In genomic region chr4:114784735-114785134, GRCm38 (mm10) we compare ENCODE assay signal across 22 mouse cellular contexts. TPM values are rescaled to one million over a fixed set of nuclear protein-coding genes. Genes with fewer than 3 reads are reported as not detected.
A peak's percentile ranks its signal among the peaks of the same experiment; 100 is the strongest.
DNase-seq lines count a peak whose midpoint lies in the region; ATAC-seq and TF ChIP-seq lines count a peak whose summit lies in the region.
"Had no signal": no experiment of that assay in that cellular context is flagged by ENCODE, and none has a peak within 500 bp of the region (broad histone marks: within the 10 kb centered on the region; RNA-seq: fewer than 3 reads in every experiment).

No protein-coding gene starts in this region.

- H3K27ac ChIP-seq in forebrain, postnatal 0 days (ENCODE audit: low read depth, low read length): no peak overlapping the region
- H3K27ac ChIP-seq in forebrain, embryonic 14.5 days (ENCODE audit: low read depth, low read length): no peak overlapping the region
- no peak overlapping the region for H3K27ac ChIP-seq in lung, postnatal 0 days (ENCODE audit: low read length)
- H3K27ac ChIP-seq: hindbrain, postnatal 0 days; limb, embryonic 13.5 days; neural tube, embryonic 15.5 days had no signal

- ATAC-seq in forebrain, postnatal 0 days: peak; percentile 14; the same call in 1 of the 2 replicates
- no peak for ATAC-seq in forebrain, embryonic 14.5 days
- ATAC-seq in lung, postnatal 0 days: no peak
- ATAC-seq: hindbrain, postnatal 0 days had no signal

- no peaks in the 10 kb centered on the region for H3K36me3 ChIP-seq in forebrain, postnatal 0 days (ENCODE audit: insufficient read depth)
- no peaks in the 10 kb centered on the region for H3K36me3 ChIP-seq in forebrain, embryonic 14.5 days (ENCODE audit: control insufficient read depth, insufficient read depth, low read length)
- H3K36me3 ChIP-seq in lung, postnatal 0 days (ENCODE audit: insufficient read depth, low read length): no peaks in the 10 kb centered on the region
- H3K36me3 ChIP-seq: limb, embryonic 13.5 days; neural tube, embryonic 15.5 days had no signal

- no peak overlapping the region for H3K4me3 ChIP-seq in forebrain, postnatal 0 days (ENCODE audit: low read depth, low read length)
- H3K4me3 ChIP-seq in forebrain, embryonic 14.5 days (ENCODE audit: low read depth, low read length): no peak overlapping the region
- H3K4me3 ChIP-seq in lung, postnatal 0 days (ENCODE audit: low read depth, low read length): no peak overlapping the region
- H3K4me3 ChIP-seq: erythroblast, embryonic 14.5 days; limb, embryonic 13.5 days; neural tube, embryonic 15.5 days had no signal

- no peaks in the 10 kb centered on the region for H3K27me3 ChIP-seq in forebrain, postnatal 0 days (ENCODE audit: insufficient read depth, low read length)
- 0 out of 2 replicates have a peak, but pooled peaks cover 10% of the 10 kb centered on the region for H3K27me3 ChIP-seq in forebrain, embryonic 14.5 days (replicated peaks; ENCODE audit: control insufficient read depth, insufficient read depth, low read length)
- H3K27me3 ChIP-seq in lung, postnatal 0 days (replicated peaks; ENCODE audit: insufficient read depth, low read length): no peaks in the 10 kb centered on the region
- H3K27me3 ChIP-seq: neural tube, embryonic 15.5 days had no signal

- 91% methylated on average over 2 of the region's 2 CpGs for WGBS in forebrain, postnatal 0 days
- 88% methylated on average over 2 of the region's 2 CpGs for WGBS in forebrain, embryonic 14.5 days
- WGBS in lung, postnatal 0 days: 80% methylated on average over 2 of the region's 2 CpGs

- no peak overlapping the region for H3K9ac ChIP-seq in forebrain, postnatal 0 days
- no peak overlapping the region for H3K9ac ChIP-seq in forebrain, embryonic 14.5 days (ENCODE audit: low read length)
- no peak overlapping the region for H3K9ac ChIP-seq in lung, postnatal 0 days (replicated peaks; ENCODE audit: low read depth)
- H3K9ac ChIP-seq: limb, embryonic 13.5 days; neural tube, embryonic 15.5 days had no signal

- no peak for TF ChIP-seq CTCF in forebrain, postnatal 0 days (IDR thresholded peaks at IDR 0.05; ENCODE audit: low read depth)
- TF ChIP-seq CTCF in lung, postnatal 0 days (IDR thresholded peaks at IDR 0.05): 0 out of 2 replicates have a peak, but pooled peaks have one; percentile 13

- H3K4me1 ChIP-seq in forebrain, postnatal 0 days (ENCODE audit: insufficient read depth): no peaks in the 10 kb centered on the region
- H3K4me1 ChIP-seq in forebrain, embryonic 14.5 days (ENCODE audit: control insufficient read depth, insufficient read depth, low read length): no peaks in the 10 kb centered on the region
- peaks cover 3% of the 10 kb centered on the region; the same call in 1 of the 2 replicates for H3K4me1 ChIP-seq in lung, postnatal 0 days (ENCODE audit: insufficient read depth, low read depth, low read length)

- no peak overlapping the region for H3K4me2 ChIP-seq in forebrain, postnatal 0 days (ENCODE audit: low read depth)
- no peak overlapping the region for H3K4me2 ChIP-seq in forebrain, embryonic 14.5 days (ENCODE audit: low read length)
- no peak overlapping the region for H3K4me2 ChIP-seq in lung, postnatal 0 days (replicated peaks; ENCODE audit: low read depth, low read length)
- H3K4me2 ChIP-seq: limb, embryonic 13.5 days; neural tube, embryonic 15.5 days had no signal

- TF ChIP-seq EP300 in lung, postnatal 0 days (IDR thresholded peaks at IDR 0.05): no peak

- H3K9me3 ChIP-seq in forebrain, postnatal 0 days (ENCODE audit: low read length): no peaks in the 10 kb centered on the region
- no peaks in the 10 kb centered on the region for H3K9me3 ChIP-seq in forebrain, embryonic 14.5 days (replicated peaks; ENCODE audit: control insufficient read depth, low read length)
- no peaks in the 10 kb centered on the region for H3K9me3 ChIP-seq in lung, postnatal 0 days (ENCODE audit: low read length)
- H3K9me3 ChIP-seq: limb, embryonic 13.5 days; neural tube, embryonic 15.5 days had no signal

- no peak for DNase-seq in forebrain, postnatal 0 days
- DNase-seq in forebrain, embryonic 14.5 days (ENCODE audit: low spot score): no peak
- DNase-seq in lung, postnatal 0 days (ENCODE audit: low spot score): no peak
- DNase-seq in lung, postnatal 14 days: no peak
- peak; percentile 56 for DNase-seq in ZHBTc4 (ENCODE audit: low read depth, low spot score)
- DNase-seq in kidney, postnatal 36 days: peak; percentile 16 to 24
- DNase-seq in right cerebral cortex, postnatal 14 days: no peak
- DNase-seq in testis, postnatal 10 days (ENCODE audit: low spot score): no peak
- DNase-seq: adrenal gland, adult 2 months; cerebellum, adult 8-10 months; gastrocnemius, postnatal 14 days; lung, adult 18-20 months; thymus, adult 2 months had no signal

RNA-seq across cellular contexts. Expression of gene Gm12830, which starts 36.8 kb away (rescaled TPM):
- total RNA-seq in forebrain, postnatal 0 days (2014; rRNA removed): not detected in 2 replicates
- polyA plus RNA-seq in forebrain, postnatal 0 days (2015; fragmentation: Nextera tagmentation; extraction: Ambion mirVana): not detected in 2 replicates
- not detected in 2 replicates for polyA plus RNA-seq in forebrain, embryonic 14.5 days (2014; fragmentation: Nextera tagmentation; extraction: Ambion mirVana)
- not detected in 2 replicates for polyA plus RNA-seq in lung, postnatal 0 days (2015; fragmentation: Nextera tagmentation; extraction: Ambion mirVana)
- total RNA-seq: adrenal gland, adult 2 months; gastrocnemius, postnatal 14 days; heart, postnatal 10 days; hindbrain, postnatal 0 days; left cerebral cortex, adult 18-20 months; megakaryocyte progenitor cell, adult 5-6 weeks; monocyte, adult 5-6 weeks had no signal
- polyA plus RNA-seq: adrenal gland, adult 2 months; erythroblast, embryonic 14.5 days; frontal cortex, adult 2 months; hindbrain, postnatal 0 days; limb, embryonic 13.5 days; neural tube, embryonic 15.5 days; thymus, adult 2 months had no signal

Comparison
In these comparisons a context has a peak if more than half of its experiments do, and no peak if none do; other contexts are left out.
1. DNase-seq: peak in ZHBTc4 (single experiment) and kidney, postnatal 36 days (2 of 2); none in forebrain, postnatal 0 days (single experiment), forebrain, embryonic 14.5 days (single experiment), lung, postnatal 0 days (single experiment), lung, postnatal 14 days (single experiment), right cerebral cortex, postnatal 14 days (single experiment) and testis, postnatal 10 days (single experiment).